Mouse (Mus musculus): ENCODE data around the gene Gtf2f2. TPM values are rescaled to one million over a fixed set of nuclear protein-coding genes. Genes with fewer than 3 reads are reported as not detected.

The Gtf2f2 gene
- total RNA-seq, 1 experiment: 23.2 TPM

DNA sequence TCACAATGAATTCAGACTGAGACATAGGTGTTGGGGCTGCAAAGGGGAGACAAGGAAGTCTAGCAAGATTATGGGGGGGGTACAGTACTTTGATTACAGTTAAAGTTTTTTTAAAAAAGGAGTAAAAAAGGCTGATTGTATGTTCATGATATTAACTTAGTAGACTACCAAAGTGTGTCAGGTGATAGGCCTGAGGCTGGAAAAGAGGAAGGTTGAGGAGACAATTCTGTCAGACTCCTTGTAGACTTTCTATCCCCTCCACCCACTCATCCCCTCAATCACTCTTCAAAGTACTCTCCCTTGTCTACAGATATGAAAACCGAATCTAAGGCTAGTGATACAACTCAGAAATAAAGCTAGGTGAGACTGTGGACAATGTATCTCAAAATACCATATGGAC is 2.5 kb downstream of the Gtf2f2 start:
- Histone ChIP-seq H3K36me3 (ENCODE audit: control insufficient read depth, insufficient read depth, low read length, poor library complexity, severe bottlenecking) (no peaks in the 10 kb centered on the region), H3K4me1 (ENCODE audit: control insufficient read depth in 2 of 2, insufficient read depth in 2 of 2, low read length in 2 of 2, poor library complexity in 1 of 2) (peaks cover 0 to 5% of the 10 kb centered on the region in 2 experiments; a peak in 2 of 4 replicates), H3K9me3 (ENCODE audit: control insufficient read depth, insufficient read depth, low read depth, low read length) (no peaks in the 10 kb centered on the region), H3K4me3 (ENCODE audit: insufficient read depth in 1 of 2, low read depth in 1 of 2, low read length in 2 of 2, poor library complexity in 1 of 2, severe bottlenecking in 1 of 2) (no peak overlapping the region), H3K9ac (ENCODE audit: insufficient read depth, low read depth, low read length, poor library complexity, severe bottlenecking) (no peak overlapping the region), H3K27ac (ENCODE audit: insufficient read depth, low read depth, low read length, poor library complexity, severe bottlenecking) (no peak overlapping the region)
- DNase-seq (ENCODE audit: low read depth, low spot score): no peak
- in situ Hi-C loops (cut with MboI; ENCODE audit: low sequenced_read_pairs in 2 of 2, unreplicated experiment in 2 of 2): no loop called here
- TF ChIP-seq MAFK (IDR thresholded peaks at IDR 0.05; ENCODE audit: insufficient read depth, low read depth, low read length): no peak
- no peak for TF ChIP-seq HCFC1 (IDR thresholded peaks at IDR 0.05; ENCODE audit: borderline replicate concordance, insufficient read depth, low read length)
- no peak for TF ChIP-seq ZC3H11A (IDR thresholded peaks at IDR 0.05; ENCODE audit: borderline replicate concordance, low read depth, low read length)
- no peak for TF ChIP-seq ZNF384 (IDR thresholded peaks at IDR 0.05; ENCODE audit: low read depth, low read length)
- TF ChIP-seq CHD2 (IDR thresholded peaks at IDR 0.05; ENCODE audit: low read depth, low read length): no peak

- in situ Hi-C loops (cut with MboI; ENCODE audit: low sequenced_read_pairs in 2 of 2, unreplicated experiment in 2 of 2): no loop called here
- no peak overlapping the region for H3K4me3 ChIP-seq (ENCODE audit: insufficient read depth in 1 of 2, low read depth in 1 of 2, low read length in 2 of 2, poor library complexity in 1 of 2, severe bottlenecking in 1 of 2)
- TF ChIP-seq CHD2 (IDR thresholded peaks at IDR 0.05; ENCODE audit: low read depth, low read length) (no peak), HCFC1 (IDR thresholded peaks at IDR 0.05; ENCODE audit: borderline replicate concordance, insufficient read depth, low read length) (no peak), ZC3H11A (IDR thresholded peaks at IDR 0.05; ENCODE audit: borderline replicate concordance, low read depth, low read length) (no peak), MAFK (IDR thresholded peaks at IDR 0.05; ENCODE audit: insufficient read depth, low read depth, low read length) (no peak), ZNF384 (IDR thresholded peaks at IDR 0.05; ENCODE audit: low read depth, low read length) (no peak)
Measured at GRCm38 (mm10) chr14:76005011-76005410, 5.7 kb downstream of the Gtf2f2 start.

GRCm38 (mm10) chr14:76001781-76002180 is 8.9 kb downstream of the Gtf2f2 start:
- no peak for DNase-seq (ENCODE audit: low read depth, low spot score)
- no peaks in the 10 kb centered on the region for H3K9me3 ChIP-seq (ENCODE audit: control insufficient read depth, insufficient read depth, low read depth, low read length)
- no peaks in the 10 kb centered on the region; the same call in none of the 2 replicates for H3K36me3 ChIP-seq (ENCODE audit: control insufficient read depth, insufficient read depth, low read length, poor library complexity, severe bottlenecking)
- no peak overlapping the region for H3K4me3 ChIP-seq (ENCODE audit: insufficient read depth in 1 of 2, low read depth in 1 of 2, low read length in 2 of 2, poor library complexity in 1 of 2, severe bottlenecking in 1 of 2)
- no peak overlapping the region for H3K27ac ChIP-seq (ENCODE audit: insufficient read depth, low read depth, low read length, poor library complexity, severe bottlenecking)
- H3K9ac ChIP-seq (ENCODE audit: insufficient read depth, low read depth, low read length, poor library complexity, severe bottlenecking): no peak overlapping the region
- in situ Hi-C loops (cut with MboI; ENCODE audit: low sequenced_read_pairs in 2 of 2, unreplicated experiment in 2 of 2): no loop called here
- no peak for TF ChIP-seq ZC3H11A (IDR thresholded peaks at IDR 0.05; ENCODE audit: borderline replicate concordance, low read depth, low read length)
- no peak for TF ChIP-seq ZNF384 (IDR thresholded peaks at IDR 0.05; ENCODE audit: low read depth, low read length)
- peaks cover 2 to 3% of the 10 kb centered on the region in 2 experiments; a peak in 2 of 4 replicates for H3K4me1 ChIP-seq (ENCODE audit: control insufficient read depth in 2 of 2, insufficient read depth in 2 of 2, low read length in 2 of 2, poor library complexity in 1 of 2)

More at GRCm38 (mm10) chr14:76005011-76005410, 5.7 kb downstream of the Gtf2f2 start:
- Histone ChIP-seq H3K4me1 (ENCODE audit: control insufficient read depth in 2 of 2, insufficient read depth in 2 of 2, low read length in 2 of 2, poor library complexity in 1 of 2) (peaks cover 0 to 5% of the 10 kb centered on the region in 2 experiments; a peak in 2 of 4 replicates), H3K36me3 (ENCODE audit: control insufficient read depth, insufficient read depth, low read length, poor library complexity, severe bottlenecking) (no peaks in the 10 kb centered on the region; the same call in 1 of the 2 replicates), H3K9me3 (ENCODE audit: control insufficient read depth, insufficient read depth, low read depth, low read length) (no peaks in the 10 kb centered on the region), H3K9ac (ENCODE audit: insufficient read depth, low read depth, low read length, poor library complexity, severe bottlenecking) (no peak overlapping the region), H3K27ac (ENCODE audit: insufficient read depth, low read depth, low read length, poor library complexity, severe bottlenecking) (no peak overlapping the region)
- no peak for DNase-seq (ENCODE audit: low read depth, low spot score)

GRCm38 (mm10) chr14:75998082-75998481 is 12.6 kb downstream of the Gtf2f2 start:
- Histone ChIP-seq H3K27ac (ENCODE audit: insufficient read depth, low read depth, low read length, poor library complexity, severe bottlenecking) (no peak overlapping the region), H3K4me3 (ENCODE audit: insufficient read depth in 1 of 2, low read depth in 1 of 2, low read length in 2 of 2, poor library complexity in 1 of 2, severe bottlenecking in 1 of 2) (no peak overlapping the region), H3K36me3 (ENCODE audit: control insufficient read depth, insufficient read depth, low read length, poor library complexity, severe bottlenecking) (no peaks in the 10 kb centered on the region; the same call in none of the 2 replicates), H3K9ac (ENCODE audit: insufficient read depth, low read depth, low read length, poor library complexity, severe bottlenecking) (no peak overlapping the region), H3K4me1 (ENCODE audit: control insufficient read depth in 2 of 2, insufficient read depth in 2 of 2, low read length in 2 of 2, poor library complexity in 1 of 2) (peaks cover 4 to 6% of the 10 kb centered on the region in 2 experiments; a peak in 2 of 4 replicates), H3K9me3 (ENCODE audit: control insufficient read depth, insufficient read depth, low read depth, low read length) (no peaks in the 10 kb centered on the region)
- DNase-seq (ENCODE audit: low read depth, low spot score): no peak
- TF ChIP-seq CHD2 (IDR thresholded peaks at IDR 0.05; ENCODE audit: low read depth, low read length) (no peak), MAFK (IDR thresholded peaks at IDR 0.05; ENCODE audit: insufficient read depth, low read depth, low read length) (no peak), ZNF384 (IDR thresholded peaks at IDR 0.05; ENCODE audit: low read depth, low read length) (no peak), HCFC1 (IDR thresholded peaks at IDR 0.05; ENCODE audit: borderline replicate concordance, insufficient read depth, low read length) (no peak), ZC3H11A (IDR thresholded peaks at IDR 0.05; ENCODE audit: borderline replicate concordance, low read depth, low read length) (no peak)
- in situ Hi-C loops (cut with MboI; ENCODE audit: low sequenced_read_pairs in 2 of 2, unreplicated experiment in 2 of 2): no loop called here

DNA sequence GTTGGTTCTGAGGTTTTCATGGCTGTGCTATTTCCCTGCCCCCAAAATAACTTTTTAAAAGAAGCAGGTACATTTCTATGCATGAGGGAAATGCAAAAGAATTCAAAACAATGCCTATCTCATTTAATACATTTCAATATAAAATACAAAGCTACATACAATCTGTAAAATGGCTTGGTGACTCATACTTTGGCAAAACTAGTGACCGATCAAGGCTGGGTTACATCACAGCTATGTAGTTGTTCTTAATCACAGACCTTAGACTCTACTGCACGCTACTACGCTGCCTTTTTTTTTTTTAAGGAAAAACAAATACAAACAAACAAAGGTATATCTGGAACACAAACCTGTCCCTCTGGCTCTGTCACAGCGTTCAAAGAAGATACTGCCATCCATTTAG is 18.3 kb downstream of the Gtf2f2 start:
- no peak overlapping the region for H3K4me3 ChIP-seq (ENCODE audit: insufficient read depth in 1 of 2, low read depth in 1 of 2, low read length in 2 of 2, poor library complexity in 1 of 2, severe bottlenecking in 1 of 2)
- H3K9ac ChIP-seq (ENCODE audit: insufficient read depth, low read depth, low read length, poor library complexity, severe bottlenecking): no peak overlapping the region
- no peak overlapping the region for H3K27ac ChIP-seq (ENCODE audit: insufficient read depth, low read depth, low read length, poor library complexity, severe bottlenecking)
- no peaks in the 10 kb centered on the region for H3K9me3 ChIP-seq (ENCODE audit: control insufficient read depth, insufficient read depth, low read depth, low read length)
- no peak for TF ChIP-seq HCFC1 (IDR thresholded peaks at IDR 0.05; ENCODE audit: borderline replicate concordance, insufficient read depth, low read length)
- no peak for TF ChIP-seq MAFK (IDR thresholded peaks at IDR 0.05; ENCODE audit: insufficient read depth, low read depth, low read length)
- TF ChIP-seq CHD2 (IDR thresholded peaks at IDR 0.05; ENCODE audit: low read depth, low read length): no peak
- no peak for TF ChIP-seq ZNF384 (IDR thresholded peaks at IDR 0.05; ENCODE audit: low read depth, low read length)
- no peak for TF ChIP-seq ZC3H11A (IDR thresholded peaks at IDR 0.05; ENCODE audit: borderline replicate concordance, low read depth, low read length)
- DNase-seq (ENCODE audit: low read depth, low spot score): no peak
- H3K4me1 ChIP-seq (ENCODE audit: control insufficient read depth in 2 of 2, insufficient read depth in 2 of 2, low read length in 2 of 2, poor library complexity in 1 of 2): peaks cover 3 to 4% of the 10 kb centered on the region in 2 experiments; a peak in 1 of 4 replicates
- in situ Hi-C loops (cut with MboI; ENCODE audit: low sequenced_read_pairs in 2 of 2, unreplicated experiment in 2 of 2): no loop called here
- peaks cover 5% of the 10 kb centered on the region; the same call in 1 of the 2 replicates for H3K36me3 ChIP-seq (ENCODE audit: control insufficient read depth, insufficient read depth, low read length, poor library complexity, severe bottlenecking)
